Mouse (Mus musculus) mouse trophoblast stem cell (cell line): ENCODE data around the gene 3100002H09Rik.

Source experiments
- in situ Hi-C, 2 experiments: fragments of 300-500 bp; cut with MseI, MboI; formaldehyde crosslinking; loops; 2 replicates in 1 of 2; 3 replicates in 1 of 2; pipeline ENCODE4 v1.15.1; 2025

Gene 3100002H09Rik

GRCm38 (mm10) chr4:124610703-124611102 lies at the start of gene 3100002H09Rik:
Gene 3100002H09Rik, minus strand, starts transcription at chr4:124610803.
- in situ Hi-C loops, result no loop called here

- in situ Hi-C loops, result loop anchor here (25.0 kb wide), 3 partner anchors 272 to 697 kb away; no protein-coding TSS in a partner anchor
These were observed 48.9 kb upstream of the 3100002H09Rik start for GRCm38 (mm10) chr4:124659251-124660217.

- in situ Hi-C loops, result loop anchor here (25.0 kb wide), 3 partner anchors 271 to 696 kb away; no protein-coding TSS in a partner anchor
These were observed 47.8 kb upstream of the 3100002H09Rik start for GRCm38 (mm10) chr4:124658412-124658851.

GRCm38 (mm10) chr4:124657781-124658180 lies 47.2 kb upstream of the 3100002H09Rik start:
- in situ Hi-C loops, result loop anchor here (25.0 kb wide), 3 partner anchors 270 to 695 kb away; no protein-coding TSS in a partner anchor

- in situ Hi-C loops, result loop anchor here (25.0 kb wide), 3 partner anchors 270 to 695 kb away; no protein-coding TSS in a partner anchor
These were observed 46.4 kb upstream of the 3100002H09Rik start for GRCm38 (mm10) chr4:124656854-124657650.

GRCm38 (mm10) chr4:124656518-124656853 lies 45.9 kb upstream of the 3100002H09Rik start, which contains the start of gene Pou3f1:
Gene Pou3f1, plus strand, starts transcription at chr4:124656807.
- in situ Hi-C loops, result loop anchor here (25.0 kb wide), 3 partner anchors 269 to 694 kb away; no protein-coding TSS in a partner anchor

- in situ Hi-C loops, result loop anchor here (25.0 kb wide), 3 partner anchors 266 to 691 kb away; no protein-coding TSS in a partner anchor
These were observed 42.3 kb upstream of the 3100002H09Rik start for GRCm38 (mm10) chr4:124652886-124653285.

- in situ Hi-C loops, result no loop called here
These were observed 37.3 kb upstream of the 3100002H09Rik start for GRCm38 (mm10) chr4:124647909-124648308.

GRCm38 (mm10) chr4:124646591-124646990 lies 36.0 kb upstream of the 3100002H09Rik start:
- in situ Hi-C loops, result no loop called here

- in situ Hi-C loops, result no loop called here
These were observed 34.4 kb upstream of the 3100002H09Rik start for GRCm38 (mm10) chr4:124644974-124645433.

- in situ Hi-C loops, result no loop called here
These were observed 33.3 kb upstream of the 3100002H09Rik start for GRCm38 (mm10) chr4:124643859-124644258.

- in situ Hi-C loops, result no loop called here
These were observed 29.1 kb upstream of the 3100002H09Rik start for GRCm38 (mm10) chr4:124639715-124640114.

- in situ Hi-C loops, result no loop called here
These were observed 22.7 kb upstream of the 3100002H09Rik start for GRCm38 (mm10) chr4:124633281-124633680.

GRCm38 (mm10) chr4:124632856-124633255 lies 22.3 kb upstream of the 3100002H09Rik start:
- in situ Hi-C loops, result no loop called here

GRCm38 (mm10) chr4:124631456-124631855 lies 20.9 kb upstream of the 3100002H09Rik start:
- in situ Hi-C loops, result no loop called here

GRCm38 (mm10) chr4:124626836-124627235 lies 16.2 kb upstream of the 3100002H09Rik start:
- in situ Hi-C loops, result no loop called here

- in situ Hi-C loops, result no loop called here
These were observed 13.5 kb upstream of the 3100002H09Rik start for GRCm38 (mm10) chr4:124624111-124624581.

- in situ Hi-C loops, result no loop called here
These were observed 12.0 kb upstream of the 3100002H09Rik start for GRCm38 (mm10) chr4:124622566-124622965.

- in situ Hi-C loops, result no loop called here
These were observed 10.8 kb upstream of the 3100002H09Rik start for GRCm38 (mm10) chr4:124621406-124621805.

GRCm38 (mm10) chr4:124618599-124618998 lies 8.0 kb upstream of the 3100002H09Rik start:
- in situ Hi-C loops, result no loop called here

- in situ Hi-C loops, result no loop called here
These were observed 6.0 kb upstream of the 3100002H09Rik start for GRCm38 (mm10) chr4:124616636-124617035.
